Mouse (Mus musculus) liver, embryonic 15.5 days (tissue): Measurements from ENCODE around the gene Impdh1. TPM values are rescaled to one million over a fixed set of nuclear protein-coding genes. Genes with fewer than 3 reads are reported as not detected.
"Not testable (repeated sequence)": the region's sequence is repeated elsewhere in the genome, so short reads cannot be mapped to it uniquely, and the experiment has no call there.

ENCODE experiments used
- ATAC-seq: fragments of 200-750 bp; cut with Nextera tagmentation; 2 replicates; pipeline ENCODE4 v1.8.0; 2017; ENCODE audit warnings: moderate number of reproducible peaks, mild to moderate bottlenecking, moderate library complexity; ENCODE audit not compliant: insufficient read depth
- H3K27ac ChIP-seq: fragments of 300-500 bp; sonication (generic); replicated peaks from 2 replicates; pipeline ENCODE4 v1.5.1; 2015; ENCODE audit warnings: mild to moderate bottlenecking, inconsistent platforms
- H3K27me3 ChIP-seq: fragments of 300-500 bp; sonication (generic); 2 replicates; pipeline ENCODE4 v1.6.1; 2015; ENCODE audit warnings: mild to moderate bottlenecking, inconsistent platforms
- H3K36me3 ChIP-seq: fragments of 300-500 bp; sonication (generic); replicated peaks from 2 replicates; pipeline ENCODE4 v1.6.1; 2015; ENCODE audit warnings: moderate library complexity, mild to moderate bottlenecking, inconsistent platforms
- H3K4me1 ChIP-seq: fragments of 300-500 bp; sonication (generic); replicated peaks from 2 replicates; pipeline ENCODE4 v1.6.1; 2015; ENCODE audit warnings: inconsistent platforms
- H3K4me2 ChIP-seq: fragments of 300-500 bp; sonication (generic); 2 replicates; pipeline ENCODE4 v1.6.1; 2015; ENCODE audit warnings: moderate library complexity, mild to moderate bottlenecking, inconsistent platforms
- H3K4me3 ChIP-seq: fragments of 300-500 bp; sonication (generic); replicated peaks from 2 replicates; pipeline ENCODE4 v1.5.1; 2015; ENCODE audit warnings: mild to moderate bottlenecking, inconsistent platforms
- H3K9ac ChIP-seq: fragments of 300-500 bp; sonication (generic); 2 replicates; pipeline ENCODE4 v1.6.1; 2015; ENCODE audit warnings: moderate library complexity, mild to moderate bottlenecking, inconsistent platforms
- H3K9me3 ChIP-seq: fragments of 300-500 bp; sonication (generic); replicated peaks from 2 replicates; pipeline ENCODE4 v1.6.1; 2016; ENCODE audit warnings: inconsistent platforms
- WGBS: fragments of 180-500 bp; shearing (Covaris S2); methylation state at CpG from one replicate; pipeline ENCODE4 v1.1.7; 2015; ENCODE audit warnings: mixed read lengths; ENCODE audit not compliant: insufficient replicate concordance; 5-methylcytosine and 5-hydroxymethylcytosine counted together
- microRNA-seq: library from miRNA; unstranded; fragments of <30 nt; microRNA quantifications from one replicate; pipeline ENCODE4, GENCODE M21; 2016
- polyA plus RNA-seq: library from polyadenylated mRNA; unstranded; fragments of >200 nt; fragmentation: Nextera tagmentation; extraction: Ambion mirVana; gene quantifications from 2 replicates; pipeline ENCODE4 v1.2.1, GENCODE M21; 2015

Impdh1 gene
- polyA plus RNA-seq, 1 experiment from 2014 or later: 8.0 TPM

- WGBS: 7% methylated on average over 42 of the region's 42 CpGs
- peak within 1 kb of the TSS; percentile 53; the same call in 1 of the 2 replicates for H3K27ac ChIP-seq
- peaks cover 21% of the 10 kb centered on the region for H3K4me1 ChIP-seq
- H3K27me3 ChIP-seq: peaks cover 43% of the 10 kb centered on the region
- H3K9me3 ChIP-seq: no peaks in the 10 kb centered on the region
- 0 out of 2 replicates have a peak, but pooled peaks cover 8% of the 10 kb centered on the region for H3K36me3 ChIP-seq
- peak within 1 kb of the TSS; percentile 79 for H3K4me2 ChIP-seq
- H3K9ac ChIP-seq: peak within 1 kb of the TSS; percentile 73
- H3K4me3 ChIP-seq: peak within 1 kb of the TSS; percentile 81
- peak; percentile 80 for ATAC-seq
Measured at GRCm38 (mm10) chr6:29164314-29165244, 51.6 kb downstream of the Impdh1 start, which contains the start of gene Rbm28. Rbm28 (minus strand) TSS chr6:29165006.

- H3K4me1 ChIP-seq: peaks cover 21% of the 10 kb centered on the region
- ATAC-seq, H3K4me2 ChIP-seq, H3K9ac ChIP-seq, H3K4me3 ChIP-seq, H3K27ac ChIP-seq, H3K9me3 ChIP-seq: not testable (repeated sequence)
- WGBS: 91% methylated on average over 5 of the region's 5 CpGs
- peaks cover 10% of the 10 kb centered on the region for H3K27me3 ChIP-seq
- peaks cover 40% of the 10 kb centered on the region for H3K36me3 ChIP-seq
Measured at GRCm38 (mm10) chr6:29161291-29161690, 54.9 kb downstream of the Impdh1 start.

GRCm38 (mm10) chr6:29160786-29161185 is 55.4 kb downstream of the Impdh1 start:
- Histone ChIP-seq H3K36me3 (peaks cover 45% of the 10 kb centered on the region), H3K27me3 (peaks cover 5% of the 10 kb centered on the region), H3K9me3 (no peaks in the 10 kb centered on the region), H3K4me3 (no peak overlapping the region), H3K9ac (no peak overlapping the region), H3K27ac (no peak overlapping the region), H3K4me2 (no peak overlapping the region), H3K4me1 (peaks cover 21% of the 10 kb centered on the region)
- WGBS: 64% methylated on average over 2 of the region's 2 CpGs
- ATAC-seq: no peak

- H3K36me3 ChIP-seq: peaks cover 77% of the 10 kb centered on the region
- no peak for ATAC-seq
Measured at GRCm38 (mm10) chr6:29156326-29156725, 59.8 kb downstream of the Impdh1 start.

More at GRCm38 (mm10) chr6:29156326-29156725, 59.8 kb downstream of the Impdh1 start:
- Histone ChIP-seq H3K9me3 (no peaks in the 10 kb centered on the region), H3K4me1 (no peaks in the 10 kb centered on the region), H3K27ac (no peak overlapping the region), H3K4me2 (no peak overlapping the region), H3K4me3 (no peak overlapping the region), H3K27me3 (no peaks in the 10 kb centered on the region), H3K9ac (no peak overlapping the region)
- 83% methylated on average over 5 of the region's 5 CpGs for WGBS

Small RNA genes lying within 50 kb of the gene (microRNA-seq; reads per million reads assigned to microRNA genes)
- not detected for gene Gm24303

Other genes starting within 250 kb of the Impdh1 start
- gene Lep, start 156.1 kb downstream of the Impdh1 start, polyA plus RNA-seq: not detected in 2 replicates
- gene Rbm28, start 51.4 kb downstream of the Impdh1 start, polyA plus RNA-seq: 8.5 and 9.4 TPM in 2 replicates
- gene Prrt4, start 36.8 kb downstream of the Impdh1 start, polyA plus RNA-seq: 0.02 and 0.06 TPM in 2 replicates
- gene Hilpda, start 56.1 kb upstream of the Impdh1 start, polyA plus RNA-seq: 23.4 and 25.0 TPM in 2 replicates
- gene Fam71f2, start 63.2 kb upstream of the Impdh1 start, polyA plus RNA-seq: 0.12 and 0.16 TPM in 2 replicates
- not detected in 2 replicates for gene Fam71f1, start 102.8 kb upstream of the Impdh1 start, polyA plus RNA-seq
- gene Calu, start 131.7 kb upstream of the Impdh1 start, polyA plus RNA-seq: 100 and 106 TPM in 2 replicates
- 0.03 TPM in 1 of 2 replicates, not detected in the other for gene Opn1sw, start 172.1 kb upstream of the Impdh1 start, polyA plus RNA-seq
- 0.13 and 0.45 TPM in 2 replicates for gene Ccdc136, start 179.9 kb upstream of the Impdh1 start, polyA plus RNA-seq
- gene Flnc, start 216.9 kb upstream of the Impdh1 start, polyA plus RNA-seq: 0.91 and 1.1 TPM in 2 replicates